Mouse (Mus musculus): Measurements from ENCODE around the gene Chchd6. TPM values are rescaled to one million over a fixed set of nuclear protein-coding genes. Genes with fewer than 3 reads are reported as not detected.

Chchd6 gene
- total RNA-seq, 4 experiments from 2014 or later = 30.0 to 51.0 (median 39.4) TPM

DNA sequence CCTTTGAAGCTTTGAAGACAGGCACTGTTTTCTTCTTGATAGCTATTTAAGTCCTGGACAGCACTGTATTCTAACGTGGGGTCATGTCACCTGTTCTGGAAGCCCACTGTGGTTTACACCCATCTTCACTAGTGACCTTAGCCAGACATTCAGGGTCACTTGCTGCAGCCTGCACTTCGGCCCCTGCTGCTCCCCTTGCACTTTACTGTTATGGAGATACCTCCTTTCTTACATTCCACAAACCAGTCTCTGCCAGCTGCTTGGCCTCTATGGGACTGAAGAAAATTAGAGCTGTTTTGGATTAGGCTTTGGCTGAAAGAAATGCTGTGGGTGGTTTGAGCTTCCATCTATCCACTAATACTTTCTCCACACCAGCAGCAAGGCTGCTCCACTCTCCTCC is 86.7 kb downstream of the Chchd6 start:
- DNase-seq = no peak

DNA sequence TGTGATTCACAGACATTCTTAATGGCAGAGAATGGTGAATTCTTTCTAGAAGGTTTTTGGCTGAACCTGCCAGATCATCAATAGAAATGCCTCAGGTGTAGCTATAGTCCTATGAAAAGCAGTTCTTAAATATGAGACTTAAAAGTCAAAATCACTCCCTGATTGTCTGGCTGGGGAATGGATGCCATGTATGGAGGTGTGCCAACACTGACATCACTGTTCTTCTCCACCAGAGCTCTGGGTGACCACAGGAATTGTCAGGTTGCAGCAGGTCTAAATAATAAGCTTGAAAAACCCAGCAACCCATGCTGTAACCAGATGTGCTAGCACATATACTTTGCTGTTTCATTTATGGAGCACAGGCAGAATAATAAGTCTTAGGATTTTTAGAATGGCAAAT is 87.2 kb downstream of the Chchd6 start:
- DNase-seq = no peak

DNA sequence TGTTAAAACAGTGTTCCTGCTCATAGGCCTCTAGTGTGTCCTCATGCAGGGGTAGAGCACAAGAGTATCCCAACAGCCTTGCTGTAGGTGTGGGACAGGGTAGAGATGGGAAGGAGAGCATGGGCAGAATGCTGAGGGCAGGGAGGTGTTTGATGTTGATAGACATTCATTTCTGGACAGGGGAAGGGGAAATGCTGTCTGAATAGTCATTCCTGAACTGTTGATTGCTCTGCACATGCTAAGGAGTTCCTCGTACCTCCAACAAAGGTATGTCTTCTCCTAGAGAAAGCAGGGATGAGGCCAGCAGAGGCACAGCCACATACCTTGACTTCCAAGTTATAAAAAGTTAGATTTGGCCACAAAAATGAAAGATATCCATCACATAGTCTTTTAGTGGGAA is 95.5 kb downstream of the Chchd6 start:
- no peak for DNase-seq

DNA sequence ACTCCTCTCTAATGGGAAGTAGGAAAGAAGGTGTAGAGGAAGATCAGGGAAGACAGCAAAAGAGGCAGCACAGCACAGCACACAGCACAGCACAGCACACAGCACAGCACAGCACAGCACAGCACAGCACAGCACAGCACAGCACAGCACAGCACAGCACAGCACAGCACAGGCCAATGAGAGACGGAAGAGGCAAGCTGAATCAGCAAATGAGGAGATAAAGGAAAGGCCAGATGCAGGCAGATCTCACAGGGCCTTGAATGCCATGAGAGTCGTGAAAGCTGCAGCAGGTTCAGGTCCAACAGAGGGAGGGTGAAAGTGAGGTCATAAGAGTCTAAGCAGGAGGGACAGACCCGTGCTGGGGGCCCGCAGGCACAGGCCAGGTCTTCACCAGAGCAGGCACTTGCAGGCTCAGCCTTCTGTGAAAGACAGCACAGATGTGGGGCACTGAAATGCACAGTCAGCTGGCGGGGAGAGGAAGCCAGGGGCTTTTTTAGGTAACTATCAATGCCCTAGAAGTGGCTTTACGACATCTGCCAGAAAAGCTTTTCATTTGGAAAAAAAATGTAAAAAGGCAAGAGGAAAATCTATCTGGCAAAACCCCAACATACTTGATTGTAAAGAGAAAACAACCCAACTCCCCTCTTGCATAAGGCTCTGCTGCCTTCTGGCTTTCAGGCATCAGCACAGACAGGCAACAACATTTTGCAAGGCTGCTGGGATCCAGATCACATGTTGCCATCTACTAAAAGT is 96.5 kb downstream of the Chchd6 start:
- DNase-seq = no peak

DNA sequence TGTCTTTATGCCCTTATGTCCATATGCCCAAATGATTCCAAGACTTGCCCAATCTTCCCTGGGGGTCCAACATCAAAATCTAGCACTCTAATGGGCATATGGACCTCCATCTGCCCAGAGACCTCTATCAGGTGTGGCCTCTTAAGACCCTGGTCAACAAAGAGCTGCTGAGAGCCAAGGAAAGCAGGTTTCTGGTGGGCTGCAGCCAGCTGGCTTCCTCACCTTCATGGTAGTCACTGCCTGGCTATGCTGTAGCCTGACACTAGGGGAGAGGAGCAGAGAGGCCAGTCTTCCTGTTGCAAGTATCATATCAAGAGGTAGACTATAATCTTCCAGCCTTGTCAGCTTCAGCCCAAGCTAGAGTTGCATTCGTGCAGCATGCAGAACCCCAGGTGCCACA is 98.5 kb downstream of the Chchd6 start:
- DNase-seq = no peak

DNA sequence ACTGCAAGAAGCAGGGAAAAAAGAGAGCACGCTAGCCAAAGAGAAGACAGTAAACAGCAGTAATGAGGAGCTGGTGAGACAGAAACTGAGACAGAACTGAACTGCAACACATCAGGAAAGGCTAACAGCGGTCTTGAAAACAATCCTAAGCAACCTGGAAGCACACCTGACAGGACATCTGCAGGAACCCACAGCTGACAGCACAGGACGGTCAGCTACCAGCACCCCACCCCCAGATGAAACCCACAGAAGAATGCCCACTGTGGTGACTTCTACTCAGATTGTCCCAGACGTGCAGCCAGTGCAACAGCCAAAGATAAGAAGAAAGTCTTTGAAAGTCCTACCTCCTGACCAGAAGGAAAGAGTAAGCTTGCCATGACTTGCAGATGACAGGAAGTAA is 103.1 kb downstream of the Chchd6 start:
- DNase-seq = no peak

DNA sequence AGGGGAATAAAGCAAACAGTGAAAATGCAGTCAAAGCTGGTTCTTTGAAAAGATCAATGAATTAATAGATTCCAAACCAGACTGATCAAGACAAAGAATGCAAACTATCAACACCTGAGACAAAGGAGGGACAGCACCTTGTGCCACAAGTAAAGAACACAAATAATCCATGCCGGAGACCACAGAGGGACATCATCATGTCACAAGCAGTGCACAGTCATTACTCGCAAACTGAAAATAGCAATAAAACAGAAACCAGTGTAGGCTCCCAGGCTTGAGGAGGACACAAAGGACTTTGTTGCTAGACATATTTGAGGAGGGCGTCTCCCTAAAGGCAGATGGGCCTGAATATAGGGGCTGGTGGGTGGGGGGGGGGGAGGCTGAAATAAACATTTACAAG is 105.1 kb downstream of the Chchd6 start:
- DNase-seq = no peak

DNA sequence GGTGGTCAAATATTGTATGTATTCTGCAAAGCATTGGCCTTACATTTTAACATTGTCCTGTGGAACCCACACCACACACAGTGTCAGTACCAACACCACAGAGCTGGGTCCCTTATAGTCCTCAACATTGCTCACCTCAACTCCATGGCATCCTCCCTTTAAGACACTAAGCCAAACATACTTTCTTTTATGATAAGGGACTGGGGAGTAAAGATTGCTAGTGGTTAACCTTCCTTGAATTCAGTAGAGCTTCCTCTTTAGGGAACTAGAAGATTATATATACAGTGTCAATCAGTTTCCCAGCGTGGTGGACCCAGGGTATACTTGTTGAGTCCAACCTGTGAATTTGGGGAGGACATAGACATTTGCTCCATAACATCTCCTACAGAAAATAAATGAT is 105.9 kb downstream of the Chchd6 start:
- no peak for DNase-seq

DNA sequence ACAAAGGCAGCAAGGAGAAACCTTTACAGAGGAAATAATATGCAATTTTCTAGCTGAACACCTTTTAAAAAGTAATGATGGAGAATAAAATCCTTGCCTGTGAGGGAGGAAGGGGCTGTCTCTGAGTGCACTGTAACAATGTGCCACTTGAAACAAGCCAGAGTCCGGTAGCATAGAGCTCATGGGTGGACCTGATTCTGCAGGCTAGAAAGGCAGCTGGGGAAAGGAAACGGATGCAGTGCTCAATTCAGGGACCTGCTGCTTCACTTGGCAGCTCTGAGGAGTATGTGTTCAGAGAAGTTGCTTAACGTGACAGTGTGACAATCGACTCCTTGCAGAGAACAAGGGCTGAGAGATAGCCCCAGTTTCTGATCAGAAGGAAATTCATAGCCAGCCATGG is 109.4 kb downstream of the Chchd6 start:
- DNase-seq = no peak

DNA sequence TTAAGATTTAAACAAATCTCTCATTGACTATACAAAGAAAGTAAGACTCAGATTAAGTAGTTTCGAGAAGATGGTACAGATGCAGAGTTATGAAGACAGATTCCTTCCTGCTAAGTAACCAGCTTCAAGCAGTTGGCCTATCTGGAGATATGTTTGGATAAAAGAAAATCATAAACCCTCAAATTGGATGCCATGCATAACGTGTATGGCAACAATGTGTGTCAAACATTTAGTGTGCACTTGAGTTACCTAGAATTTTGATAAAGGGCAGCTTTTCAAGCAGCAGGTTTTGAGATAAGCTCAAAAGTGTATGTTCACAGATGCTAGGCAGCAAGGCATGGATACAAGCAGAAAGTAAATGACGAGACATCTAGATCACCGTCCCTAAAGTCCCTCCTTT is 114.3 kb downstream of the Chchd6 start:
- DNase-seq = no peak

DNA sequence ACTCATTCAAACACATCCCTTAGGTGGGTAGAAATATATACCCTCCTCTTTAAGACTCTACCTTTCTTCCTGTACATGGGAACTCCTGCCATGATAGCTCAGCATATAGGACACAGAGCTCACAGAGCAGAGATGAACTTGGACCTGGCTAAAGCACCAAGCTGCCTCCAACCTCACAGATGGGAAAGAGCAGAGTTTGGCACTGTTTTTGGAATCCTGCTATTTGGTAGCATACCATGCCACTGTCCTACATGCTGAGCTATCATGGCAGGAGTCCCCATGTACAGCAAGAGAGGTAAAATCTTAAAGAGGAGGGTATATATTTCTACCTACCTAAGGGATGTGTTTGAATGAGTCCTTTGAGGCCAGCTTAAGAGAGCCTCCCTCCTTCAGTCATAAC is 127.5 kb downstream of the Chchd6 start:
- DNase-seq = no peak

DNA sequence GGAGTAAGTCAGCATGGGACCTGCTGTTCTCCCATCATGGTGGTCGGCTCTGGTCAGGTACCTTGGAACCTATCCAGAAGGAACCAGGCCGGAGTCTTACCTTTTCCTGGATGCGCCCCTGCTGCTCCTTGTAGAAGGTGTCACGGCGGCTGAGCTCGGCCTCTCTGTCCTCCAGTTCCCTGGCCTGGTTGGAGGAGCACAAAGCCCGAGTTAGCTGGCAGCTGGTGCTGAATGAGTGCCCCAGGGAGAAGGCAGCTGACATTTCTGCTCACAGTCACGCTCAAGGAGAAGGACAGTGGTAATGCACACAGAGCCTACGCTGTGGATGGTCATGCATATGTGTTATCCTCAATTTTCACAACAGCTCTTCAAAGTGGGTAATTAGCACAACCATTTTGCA is 128.2 kb downstream of the Chchd6 start:
- DNase-seq = no peak

DNA sequence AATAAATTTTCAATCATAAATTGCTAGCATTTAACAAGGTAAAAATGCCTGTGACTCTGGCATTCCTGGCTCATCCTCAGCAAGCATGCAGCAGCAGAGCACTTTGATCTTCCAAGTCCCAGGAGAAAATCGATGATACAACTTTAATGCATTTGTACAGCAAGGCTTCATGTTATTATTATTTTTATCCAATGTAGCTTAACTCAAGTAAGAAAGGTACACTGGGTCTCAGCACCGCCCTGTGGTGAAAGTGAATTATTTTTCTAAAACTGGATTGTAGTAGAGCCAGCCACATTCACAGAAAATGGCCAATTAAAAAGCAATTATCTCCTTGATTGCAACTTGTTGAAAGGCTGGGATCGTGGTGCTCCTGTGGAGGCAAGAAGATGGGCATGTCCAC is 128.6 kb downstream of the Chchd6 start:
- DNase-seq = no peak

DNA sequence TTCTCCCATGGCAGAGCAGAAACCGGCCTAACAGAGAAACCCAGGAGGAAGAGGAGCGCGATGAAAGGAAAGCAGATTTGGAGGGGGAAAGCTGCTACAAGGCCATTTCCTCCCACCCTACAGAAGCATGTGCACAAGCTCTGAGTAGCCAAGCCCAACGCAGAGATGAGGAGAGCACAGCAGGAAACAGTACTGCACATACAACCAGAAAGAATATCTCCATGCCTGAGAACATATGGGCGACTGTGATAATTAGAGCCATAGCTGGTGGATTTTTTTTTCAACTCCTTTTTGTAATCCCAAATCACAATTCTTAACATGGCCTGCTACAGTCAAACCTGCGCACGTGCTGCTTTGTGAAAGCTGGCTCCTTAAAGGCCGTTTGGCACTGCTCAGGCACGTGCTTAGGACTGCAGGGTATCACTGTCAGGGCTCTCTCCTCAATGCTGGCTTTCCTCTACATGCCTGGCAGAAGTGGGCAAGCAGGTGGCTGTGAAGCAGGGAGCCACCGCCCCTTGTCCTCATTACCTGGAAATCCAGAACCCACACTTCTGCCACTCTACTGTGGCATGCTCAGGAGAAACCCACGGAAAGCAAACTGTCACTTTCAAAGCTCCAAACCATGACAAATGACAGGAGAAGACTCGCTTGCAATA is 129.3 kb downstream of the Chchd6 start:
- no peak for DNase-seq

DNA sequence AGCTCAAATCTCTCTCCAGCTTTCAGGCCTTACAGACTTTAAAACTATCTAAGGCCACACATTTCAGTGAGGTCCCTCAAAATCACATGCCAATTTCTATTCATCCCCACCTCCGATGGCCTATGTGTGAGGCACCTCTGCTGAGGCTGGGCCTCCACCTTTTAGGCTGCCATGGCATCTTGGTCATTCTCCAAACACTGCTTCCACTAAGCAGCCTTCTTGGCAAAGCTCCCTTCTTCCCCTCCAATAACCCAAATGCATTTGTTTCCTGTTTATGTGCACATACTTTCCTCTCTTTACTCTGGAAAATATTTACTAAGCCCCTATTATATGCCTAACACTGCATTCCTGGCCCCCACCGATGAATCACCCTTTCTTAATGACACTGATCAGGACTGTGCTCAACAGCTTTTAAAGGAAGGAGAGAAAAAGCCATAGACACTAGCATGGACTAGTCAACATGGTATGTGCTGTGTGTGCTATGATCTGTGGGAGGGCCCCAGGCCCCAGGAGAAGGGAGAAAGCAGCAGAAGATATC is 133.2 kb downstream of the Chchd6 start:
- no peak for DNase-seq

DNA sequence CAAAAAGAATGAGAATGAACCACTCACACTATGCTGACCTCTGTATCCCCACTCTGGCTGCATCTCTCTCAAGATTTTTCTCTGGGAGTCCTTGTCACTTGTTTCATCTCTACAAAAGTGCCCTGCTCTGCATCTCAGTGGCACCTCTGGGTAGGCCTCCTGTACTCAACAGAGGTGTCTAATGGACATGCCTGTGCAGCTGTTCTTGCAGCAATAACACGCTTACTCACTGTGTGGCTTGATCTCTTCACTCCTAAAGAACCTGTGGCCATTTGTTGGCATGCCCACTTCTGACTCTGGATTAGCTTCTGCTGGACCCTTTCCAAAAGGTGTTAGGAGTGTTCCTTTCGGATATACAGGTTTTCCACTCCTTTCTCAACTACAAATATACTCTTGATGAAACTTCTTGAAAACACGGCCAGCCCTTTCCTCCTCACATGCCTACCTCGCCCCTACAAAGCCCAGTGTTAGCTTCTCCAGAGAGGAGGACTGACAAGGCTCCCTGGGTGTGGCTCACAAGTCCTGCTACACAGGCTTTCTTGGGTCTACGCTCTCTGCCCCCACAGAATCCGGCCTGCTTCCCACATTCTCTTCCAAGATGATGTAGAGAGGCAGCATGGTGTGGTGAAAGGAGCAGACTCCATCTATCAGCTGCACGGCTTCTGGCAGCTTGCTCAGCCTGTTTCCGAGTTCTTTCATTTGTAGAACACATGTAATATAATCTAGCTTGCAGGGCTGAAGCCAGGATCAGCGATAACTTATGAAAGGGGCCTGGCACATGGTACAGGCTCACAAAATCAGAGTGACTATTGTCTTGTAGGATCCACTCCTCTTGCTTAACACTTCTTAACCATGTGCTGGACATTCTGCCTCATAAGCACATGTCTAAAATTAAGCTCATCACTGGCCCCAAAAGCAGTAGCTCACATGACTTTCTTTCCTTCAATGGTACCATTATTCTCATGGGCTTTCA is 133.9 kb downstream of the Chchd6 start:
- no peak for DNase-seq

DNA sequence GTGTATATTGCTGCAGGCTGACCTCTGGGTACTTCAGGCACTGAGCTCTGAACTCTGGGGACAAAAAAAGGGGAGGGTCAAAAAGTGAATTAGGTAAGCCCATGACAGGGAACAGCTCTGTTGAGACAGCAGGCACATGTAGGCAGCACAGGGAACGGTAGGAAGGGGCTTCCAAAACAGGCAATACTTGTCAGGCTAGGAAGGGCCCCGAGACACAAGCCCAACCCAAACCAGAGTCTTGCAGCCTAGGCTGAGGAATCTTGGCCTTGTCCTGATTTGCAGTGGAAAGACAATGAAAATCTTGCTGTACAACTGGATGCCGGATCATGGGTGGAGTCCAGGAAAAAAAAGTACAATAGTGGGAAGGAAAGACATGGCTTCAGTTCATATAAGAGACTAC is 135.8 kb downstream of the Chchd6 start:
- DNase-seq = no peak

DNA sequence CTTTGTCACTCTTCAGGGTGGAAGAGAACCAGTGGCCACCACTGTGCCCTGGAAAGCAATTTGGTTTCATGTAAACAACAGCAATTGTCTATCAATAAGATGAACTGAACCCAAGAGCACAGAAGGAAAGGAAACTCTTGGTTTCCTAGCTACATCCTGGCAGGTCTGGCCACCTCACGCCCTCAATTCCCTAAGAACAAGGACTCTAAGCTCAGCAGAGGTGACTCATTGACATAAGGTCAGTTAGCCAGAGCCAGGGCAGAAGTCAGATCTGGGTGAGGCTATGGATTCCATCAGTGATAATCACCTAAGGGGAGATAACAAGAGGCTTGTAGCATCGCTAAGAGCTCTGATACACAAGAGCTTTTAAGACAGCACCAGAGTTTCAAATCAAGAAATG is 137.9 kb downstream of the Chchd6 start:
- DNase-seq = no peak

DNA sequence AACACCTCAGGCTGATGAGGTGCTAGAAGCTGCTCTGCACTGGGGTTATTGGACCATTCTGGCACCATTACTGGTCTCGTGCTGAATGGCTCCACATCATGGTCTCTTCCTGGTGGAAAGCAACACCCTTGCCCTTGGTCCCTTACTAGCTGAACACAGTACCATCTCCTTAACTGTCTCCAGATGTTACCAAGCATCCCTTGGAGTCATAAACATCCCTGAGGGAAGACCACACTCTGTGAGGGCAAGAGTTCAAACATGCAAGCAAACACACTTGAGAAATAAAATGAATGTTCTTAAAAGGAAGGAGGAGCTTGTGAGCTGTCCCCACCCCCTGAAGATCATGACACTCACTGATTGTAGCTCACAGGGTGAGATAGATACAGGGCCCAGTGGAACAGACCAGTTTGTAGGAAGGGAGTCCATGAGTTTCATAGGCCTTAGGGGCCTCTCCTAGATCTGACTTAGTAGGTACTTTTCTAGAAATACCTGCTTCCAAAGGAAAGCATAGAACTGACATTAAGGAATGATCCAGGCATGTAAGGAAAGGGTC is 139.0 kb downstream of the Chchd6 start:
- no peak for DNase-seq

DNA sequence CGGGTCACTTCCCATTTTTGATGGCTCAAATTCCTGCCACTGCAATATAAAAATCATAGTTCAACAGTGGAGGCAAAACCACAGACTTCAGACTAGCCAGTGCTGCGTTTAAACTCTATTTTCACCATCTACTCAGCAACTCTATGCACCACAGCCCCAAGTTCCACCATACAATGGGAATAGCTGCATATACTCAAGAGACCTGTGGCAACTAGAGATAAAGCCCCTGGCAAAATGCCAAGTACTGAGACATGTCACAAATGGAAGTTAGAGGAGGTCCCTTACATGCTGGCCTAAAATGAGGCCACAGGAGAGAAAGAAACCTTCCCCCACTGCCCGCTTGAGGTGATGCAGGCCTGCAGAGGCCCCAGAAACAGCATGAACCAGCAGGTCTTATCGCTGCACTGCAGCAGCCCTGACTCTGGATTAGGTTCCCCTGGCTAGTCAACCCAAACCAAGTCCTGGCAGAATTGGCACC is 139.9 kb downstream of the Chchd6 start:
- DNase-seq = no peak

DNA sequence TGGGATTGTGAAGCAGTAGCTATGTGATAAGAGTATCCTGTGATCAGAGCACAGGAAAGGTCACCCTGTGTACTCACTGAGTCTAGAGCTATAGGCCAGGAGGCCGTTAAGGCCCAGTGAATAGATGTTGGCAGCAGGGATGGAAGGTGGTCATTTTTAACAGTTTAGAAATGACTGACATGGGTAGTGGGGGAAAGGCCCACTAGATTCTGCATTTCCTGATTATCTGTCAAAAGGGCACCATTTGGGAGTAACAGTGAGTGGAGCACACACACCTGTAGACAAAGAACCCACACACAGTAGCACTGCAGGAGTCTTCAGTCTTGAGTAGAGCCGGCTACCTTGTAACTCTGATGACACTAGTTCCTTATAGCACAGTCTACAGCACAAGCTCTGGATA is 141.0 kb downstream of the Chchd6 start:
- DNase-seq = no peak

DNA sequence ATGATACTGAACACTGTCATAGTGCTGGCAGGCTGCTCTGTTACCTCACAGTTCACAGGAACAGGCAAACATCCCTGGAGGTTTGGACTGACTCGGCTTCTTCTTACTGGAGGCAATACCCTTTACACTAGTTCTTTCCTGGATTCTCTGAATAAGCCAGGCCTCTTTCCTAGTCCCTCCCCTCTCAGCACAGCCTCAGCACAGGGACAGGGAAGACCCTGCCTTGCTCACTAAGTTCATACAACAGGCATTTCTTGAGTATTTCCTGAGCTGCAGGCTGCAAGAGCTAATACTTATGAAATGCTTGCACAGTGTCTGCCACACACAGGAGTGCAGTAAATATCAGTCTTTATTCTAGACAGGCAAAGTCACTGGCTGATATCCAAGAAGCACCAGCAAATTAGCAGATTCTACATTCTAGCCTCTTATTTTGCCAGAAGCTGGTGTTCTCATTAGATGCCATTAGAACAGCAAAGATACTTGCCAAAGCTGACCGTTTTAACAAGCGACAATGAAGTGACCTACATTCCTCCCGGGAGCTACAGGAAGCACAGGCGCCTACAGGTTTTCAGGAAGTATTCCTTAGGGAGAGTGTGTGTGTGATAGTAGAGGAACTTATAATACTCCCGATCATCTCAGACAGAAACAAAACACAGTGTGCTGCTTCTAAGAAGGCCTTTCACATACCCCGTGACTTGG is 142.3 kb downstream of the Chchd6 start:
- DNase-seq = no peak
